Mouse (Mus musculus): ENCODE data around the gene Cux2. TPM values are rescaled to one million over a fixed set of nuclear protein-coding genes. Genes with fewer than 3 reads are reported as not detected.

The Cux2 gene
- polyA plus RNA-seq, 2 experiments from 2014 or later, result 0.13 TPM; not detected in 1

DNA sequence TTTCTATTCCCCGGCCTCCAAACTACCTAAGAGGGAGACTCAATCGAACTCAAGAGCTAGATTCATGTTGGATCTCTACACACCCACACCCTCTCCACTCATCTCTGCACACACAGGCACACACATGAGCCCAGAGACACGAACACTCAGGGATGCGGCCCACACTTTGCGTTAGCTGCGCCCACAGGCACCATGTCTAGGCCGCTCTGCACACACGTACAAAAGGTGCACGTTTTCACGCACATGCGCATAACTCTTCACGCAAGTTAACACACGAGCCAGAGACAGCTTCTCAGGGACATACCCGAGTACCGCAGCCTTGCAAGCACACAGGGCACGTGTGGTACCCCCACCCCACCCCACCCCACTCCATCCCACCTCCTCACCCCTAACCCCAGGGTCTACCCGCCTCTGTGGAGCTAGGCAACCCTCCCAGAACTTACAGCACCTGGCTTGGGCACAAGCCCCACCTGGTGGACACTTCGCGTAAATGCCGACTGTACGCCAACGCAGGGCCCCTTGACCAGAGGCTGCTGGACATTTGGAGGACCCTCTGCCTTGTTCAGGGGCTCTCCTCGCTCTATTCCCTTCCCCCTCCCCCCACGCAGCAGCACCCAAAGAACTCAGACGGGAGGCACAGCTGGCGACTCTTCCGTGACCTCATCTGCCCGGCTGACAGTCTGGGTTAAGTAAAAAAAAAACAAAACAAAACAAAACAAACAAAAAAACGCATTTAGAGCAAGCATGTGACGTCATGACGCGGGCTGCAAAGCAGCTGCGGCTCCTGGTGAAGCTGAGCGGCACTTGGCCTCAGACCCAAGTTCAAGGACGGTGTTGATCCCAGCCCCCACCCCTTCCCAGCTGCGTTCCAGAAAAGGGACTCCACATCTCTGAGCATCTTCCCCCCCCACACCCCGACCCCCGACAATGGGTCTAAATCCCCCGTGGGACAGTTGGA, 9.4 kb upstream of the Cux2 start:
- no peak for ATAC-seq

- no peak for ATAC-seq
Measured at GRCm38 (mm10) chr5:122057622-122058021, 7.7 kb upstream of the Cux2 start.

DNA sequence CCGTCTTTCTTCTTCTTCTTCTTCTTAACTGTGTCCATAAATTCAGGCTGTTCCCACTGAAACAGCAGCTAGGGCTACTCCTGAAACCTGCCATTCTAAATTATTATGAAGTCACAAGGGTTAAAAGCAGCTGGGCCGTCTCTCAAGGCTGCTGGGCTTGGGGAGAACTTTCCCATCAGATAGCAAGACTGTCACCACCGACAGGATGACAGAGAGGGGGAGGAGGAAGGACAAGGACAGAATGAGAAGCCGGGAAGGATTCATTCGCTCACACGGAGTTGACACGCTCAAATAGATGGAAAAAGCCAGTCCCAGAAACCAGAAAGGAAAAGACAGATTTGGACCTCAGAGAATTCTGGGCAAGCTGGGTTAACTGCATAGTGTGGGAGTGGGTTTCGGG, 6.7 kb upstream of the Cux2 start:
- no peak for ATAC-seq

DNA sequence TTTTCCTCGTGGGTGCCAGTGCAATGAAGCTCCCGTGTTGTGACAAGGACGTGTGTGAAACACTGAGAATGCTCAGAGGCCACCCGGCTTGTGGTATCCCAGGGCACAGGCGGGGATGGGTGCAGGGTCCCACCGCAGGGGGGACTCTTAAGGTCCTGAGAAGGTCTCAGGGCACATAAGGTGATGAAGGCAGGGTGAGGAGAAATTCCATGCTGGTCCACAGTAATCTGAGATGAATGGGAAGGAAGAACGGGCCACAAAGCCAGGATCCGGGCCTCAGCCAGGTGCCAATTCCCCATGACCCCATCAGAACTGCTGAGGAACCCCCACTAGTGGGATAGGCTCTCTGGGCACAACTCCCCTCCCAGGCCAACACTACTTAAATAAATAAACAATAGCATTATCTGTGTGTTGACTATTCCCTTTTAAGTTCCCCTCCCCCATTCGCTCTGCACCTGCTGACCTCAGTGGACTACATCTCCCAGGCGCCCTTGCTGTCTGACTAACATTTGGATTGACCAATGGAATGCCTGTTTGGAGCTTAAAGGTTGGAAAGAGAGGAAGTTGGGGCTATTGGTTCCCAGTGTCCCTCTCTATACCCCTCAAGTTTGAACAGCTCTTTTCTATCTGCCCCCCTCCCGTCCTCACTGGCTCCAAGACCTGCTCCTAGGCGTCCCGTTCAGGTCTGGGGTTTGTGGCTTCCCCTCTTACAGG, 4.4 kb upstream of the Cux2 start:
- ATAC-seq, result no peak

GRCm38 (mm10) chr5:122053587-122053986, 3.7 kb upstream of the Cux2 start:
- no peak for ATAC-seq

- no peak for ATAC-seq
Measured at GRCm38 (mm10) chr5:122050832-122051105, 867 bp upstream of the Cux2 start.

DNA sequence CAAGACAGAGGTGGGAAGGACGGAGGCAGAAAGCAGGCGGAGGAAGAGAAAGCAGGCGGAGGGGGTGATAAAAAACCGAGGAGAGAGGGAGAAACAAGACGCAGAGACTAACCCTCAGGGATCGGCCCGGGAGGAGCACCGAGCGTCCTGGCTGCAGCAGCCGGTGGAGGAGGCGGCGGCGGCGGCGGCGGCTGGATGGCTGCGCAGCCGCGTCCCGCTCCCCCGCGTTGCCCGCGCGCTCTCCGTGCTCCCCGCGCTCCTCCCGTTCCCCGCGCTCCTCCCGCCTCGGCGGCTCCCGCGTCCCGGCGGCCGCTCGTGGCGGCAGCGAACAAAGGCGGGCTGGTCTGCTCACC, 262 bp downstream of the Cux2 start:
- no peak for ATAC-seq

- ATAC-seq, result no peak
Measured at GRCm38 (mm10) chr5:122048686-122049663, 927 bp downstream of the Cux2 start.

DNA sequence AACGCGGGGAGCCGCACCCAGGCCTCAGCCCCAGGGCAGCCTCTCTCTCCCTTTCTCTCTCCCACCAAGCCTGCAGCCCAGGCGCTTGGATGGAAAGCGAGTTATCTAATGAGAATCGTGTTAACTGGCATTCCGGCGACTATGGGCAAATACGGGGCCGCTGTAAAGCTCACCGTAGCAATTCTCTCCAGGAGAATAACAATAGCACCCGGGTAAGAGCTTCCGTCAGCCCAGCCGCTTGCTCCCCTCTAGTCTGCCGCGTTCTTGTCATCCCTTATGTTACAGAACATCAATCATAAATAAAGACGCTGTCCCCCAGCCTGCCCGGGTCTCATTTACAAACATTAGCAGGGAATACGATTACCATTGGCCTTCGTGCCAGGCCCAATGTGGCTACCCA, 1.6 kb downstream of the Cux2 start:
- ATAC-seq, result no peak

GRCm38 (mm10) chr5:122047791-122048190, 2.1 kb downstream of the Cux2 start:
- no peak for ATAC-seq

- ATAC-seq, result no peak
Measured at GRCm38 (mm10) chr5:122043567-122043966, 6.3 kb downstream of the Cux2 start.

- ATAC-seq, result no peak
Measured at GRCm38 (mm10) chr5:122035278-122035677, 14.6 kb downstream of the Cux2 start.

DNA sequence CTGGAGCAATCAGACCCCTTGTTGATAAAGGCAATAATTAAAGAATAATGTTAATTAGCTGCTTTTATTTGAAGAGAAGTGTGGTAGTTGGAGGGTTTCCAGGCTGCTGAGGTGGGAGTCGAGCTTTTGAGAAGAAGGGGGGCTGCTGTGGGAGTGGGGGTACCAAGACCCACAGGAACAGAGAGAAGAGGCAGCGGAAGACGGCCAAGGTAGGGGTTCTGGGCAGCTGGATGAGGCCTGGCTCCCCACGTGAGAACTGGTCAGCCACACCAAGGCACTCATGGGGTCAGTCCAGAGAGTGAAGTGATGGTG, 16.8 kb downstream of the Cux2 start:
- no peak for ATAC-seq

DNA sequence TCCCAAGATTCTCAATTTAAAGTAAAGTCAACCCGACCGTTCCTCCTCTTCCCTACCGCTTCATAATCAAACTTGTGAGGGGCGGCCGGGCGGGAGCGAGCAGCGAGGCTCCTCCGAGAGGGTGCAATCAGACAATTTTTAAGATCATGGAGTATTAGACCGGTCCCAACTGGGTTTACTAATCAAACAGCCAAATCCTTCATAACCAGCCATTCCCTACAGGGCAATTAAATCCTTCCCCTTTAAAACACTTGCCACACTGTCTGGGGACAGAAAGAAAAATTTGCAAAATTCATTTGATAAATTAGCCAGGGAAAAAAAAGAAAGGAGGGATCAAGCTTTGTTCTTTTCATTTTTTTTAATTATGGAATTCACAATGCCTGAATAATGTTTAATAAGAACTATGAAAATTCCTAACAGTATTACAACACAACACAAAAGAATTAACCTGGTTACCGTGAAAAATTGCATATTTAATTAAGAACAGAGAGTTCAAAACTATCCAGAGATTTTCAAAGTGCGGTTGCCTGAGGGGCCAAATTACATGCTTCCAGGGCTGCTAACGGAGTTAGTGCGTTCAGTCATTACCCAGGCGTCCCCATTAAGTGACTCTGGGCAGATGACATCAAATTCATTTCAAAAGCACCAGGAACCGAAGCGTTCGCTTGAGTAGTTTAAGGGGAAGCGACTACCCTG, 17.3 kb downstream of the Cux2 start:
- no peak for ATAC-seq

- no peak for ATAC-seq
Measured at GRCm38 (mm10) chr5:122031146-122031545, 18.8 kb downstream of the Cux2 start.

- no peak for ATAC-seq
Measured at GRCm38 (mm10) chr5:122030640-122031039, 19.3 kb downstream of the Cux2 start.

- no peak for ATAC-seq
Measured at GRCm38 (mm10) chr5:122026771-122027170, 23.1 kb downstream of the Cux2 start.

DNA sequence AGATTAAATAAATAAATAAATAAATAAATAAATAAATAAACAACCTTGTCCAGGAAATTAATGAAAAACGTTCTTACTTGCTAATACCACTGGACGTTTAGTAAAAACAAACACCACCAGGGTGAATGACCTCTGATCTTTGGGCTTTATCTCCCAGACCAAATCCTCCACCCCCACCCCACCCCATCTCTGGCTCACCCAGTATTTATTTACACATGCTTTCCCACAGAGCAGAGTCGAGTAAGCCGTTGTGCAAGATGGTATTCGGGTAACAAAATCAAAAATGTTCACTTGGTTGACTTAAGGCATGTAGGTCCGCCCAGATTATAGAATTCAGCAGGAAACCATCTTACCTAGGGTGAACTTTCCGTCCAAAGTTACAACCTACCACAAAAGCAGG, 23.6 kb downstream of the Cux2 start:
- no peak for ATAC-seq

GRCm38 (mm10) chr5:122025117-122025516, 24.8 kb downstream of the Cux2 start:
- ATAC-seq, result no peak

DNA sequence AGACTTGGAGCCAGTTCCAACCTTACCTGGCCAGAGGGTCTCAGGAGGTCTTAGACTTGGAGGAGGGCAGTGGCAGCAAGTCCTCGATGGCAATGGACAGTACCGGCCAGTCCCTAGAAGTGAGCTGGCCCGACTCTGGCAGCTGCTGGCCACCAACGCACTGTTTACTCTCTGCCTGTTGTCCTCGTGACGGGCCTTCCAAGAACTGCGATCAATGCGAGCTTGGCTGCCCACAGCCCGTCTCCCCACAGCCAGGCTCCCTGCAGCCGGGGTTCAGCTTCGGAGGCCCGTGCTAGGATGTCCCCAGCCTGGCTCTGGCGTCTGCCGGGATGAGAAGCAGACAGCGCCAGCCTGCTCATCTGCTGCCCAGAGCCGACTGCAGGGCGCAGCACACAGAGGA, 30.6 kb downstream of the Cux2 start:
- no peak for ATAC-seq

DNA sequence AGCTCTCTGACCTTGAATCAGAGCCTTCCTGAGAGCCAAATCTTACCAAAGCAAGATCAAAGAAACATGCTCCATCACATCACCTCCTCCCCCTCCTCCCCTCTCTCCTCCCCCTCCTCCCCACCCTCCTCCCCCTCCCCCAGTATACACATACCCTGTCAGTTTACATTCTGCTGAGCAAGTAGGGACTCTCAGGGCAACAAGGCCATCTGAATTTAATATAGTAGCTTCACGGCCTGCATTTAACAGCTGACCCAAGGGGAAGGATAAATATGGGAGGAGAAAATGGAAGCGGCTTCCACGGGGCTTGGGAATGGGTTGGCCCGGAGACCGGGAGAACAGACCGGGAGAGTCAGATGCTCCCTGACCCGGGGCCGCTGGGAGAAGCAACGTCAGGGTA, 32.1 kb downstream of the Cux2 start:
- no peak for ATAC-seq

DNA sequence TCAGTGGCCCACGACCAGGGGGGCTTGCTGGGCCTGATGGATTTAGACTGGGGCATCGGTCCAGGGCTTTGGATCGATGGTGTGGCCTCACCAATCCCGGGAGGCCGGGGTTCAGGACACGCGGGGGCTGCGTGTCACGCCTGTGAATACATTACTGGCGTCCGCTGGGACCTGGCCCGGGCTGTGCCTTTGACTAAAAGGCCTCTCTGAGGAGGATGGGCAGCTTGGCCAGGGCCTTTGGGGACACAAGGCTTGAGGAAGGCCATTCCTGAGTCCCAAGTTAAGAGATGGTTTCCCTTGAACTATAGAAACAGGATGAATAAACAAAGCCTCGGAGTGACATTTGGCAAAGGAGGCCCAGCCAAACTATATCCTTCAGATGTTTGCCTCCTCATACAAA, 32.6 kb downstream of the Cux2 start:
- no peak for ATAC-seq

DNA sequence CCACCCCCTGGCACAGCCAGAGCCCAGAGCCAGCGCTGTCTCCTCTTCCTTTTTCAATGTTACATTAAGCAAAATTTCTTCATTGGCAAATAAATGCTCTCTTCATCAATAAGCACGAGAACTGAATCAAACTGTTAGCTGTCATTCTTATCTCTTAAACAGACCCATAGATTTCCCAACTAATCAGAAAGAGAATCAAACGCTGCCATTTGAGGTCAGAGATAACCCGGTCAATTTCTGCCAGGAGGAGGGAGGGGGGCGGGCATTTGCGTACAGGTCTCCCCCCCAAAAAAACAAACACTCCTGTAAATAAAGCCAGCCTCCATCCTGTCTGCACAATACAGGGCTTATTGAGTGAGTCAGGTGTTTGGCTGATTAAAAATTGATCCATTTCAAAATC, 33.2 kb downstream of the Cux2 start:
- no peak for ATAC-seq
